Mouse (Mus musculus) thymus, adult 2 months (tissue): ENCODE results near the gene March4. TPM values are rescaled to one million over a fixed set of nuclear protein-coding genes. Genes with fewer than 3 reads are reported as not detected.

Experiments used
- DNase-seq: peaks from one replicate; pipeline ENCODE4 v3.0.0; 2021
- H3K27ac ChIP-seq: fragments of 200-500 bp; 2 replicates; pipeline ENCODE4 v1.5.1; 2012; ENCODE audit warnings: low read length, control low read depth; ENCODE audit not compliant: control insufficient read depth, insufficient read depth
- H3K27me3 ChIP-seq: fragments of 200-500 bp; 2 replicates; pipeline ENCODE4 v1.6.1; 2012; ENCODE audit warnings: mild to moderate bottlenecking, low read length, moderate library complexity, mixed read lengths; ENCODE audit not compliant: control insufficient read depth, insufficient read depth
- H3K36me3 ChIP-seq: fragments of 200-500 bp; 2 replicates; pipeline ENCODE4 v1.6.1; 2012; ENCODE audit warnings: mild to moderate bottlenecking, low read length, moderate library complexity; ENCODE audit not compliant: control insufficient read depth, insufficient read depth
- H3K4me1 ChIP-seq: fragments of 200-500 bp; replicated peaks from 2 replicates; pipeline ENCODE4 v1.6.1; 2012; ENCODE audit warnings: low read length; ENCODE audit not compliant: control insufficient read depth, insufficient read depth
- H3K4me3 ChIP-seq: fragments of 200-500 bp; 2 replicates; pipeline ENCODE4 v1.5.1; 2012; ENCODE audit warnings: mild to moderate bottlenecking, low read length, control low read depth, moderate library complexity; ENCODE audit not compliant: control insufficient read depth, insufficient read depth
- CTCF ChIP-seq: fragments of 200-500 bp; IDR thresholded peaks from 2 replicates; pipeline ENCODE4 v1.5.1; 2012; ENCODE audit warnings: mild to moderate bottlenecking, control low read depth, low read length, moderate library complexity, borderline replicate concordance; ENCODE audit not compliant: control insufficient read depth, poor library complexity, insufficient read depth; ENCODE audit errors: extremely low read depth
- POLR2A ChIP-seq: fragments of 200-500 bp; IDR thresholded peaks from 2 replicates; pipeline ENCODE4 v1.6.1; 2012; ENCODE audit warnings: mild to moderate bottlenecking, low read length, control low read depth, moderate library complexity; ENCODE audit not compliant: control insufficient read depth, poor library complexity, insufficient read depth; ENCODE audit errors: extremely low read depth
- WGBS: fragments of 180-500 bp; shearing (Covaris S2); methylation state at CpG from one replicate; pipeline ENCODE4 v1.1.7; 2018; 5-methylcytosine and 5-hydroxymethylcytosine counted together
- polyA plus RNA-seq: library from polyadenylated mRNA; depleted of rRNA; stranded (reverse); fragments of >200 nt; gene quantifications from 2 replicates; pipeline ENCODE4 v1.2.3, GENCODE M21; 2012

March4 gene
- polyA plus RNA-seq, 1 experiment = not detected

DNA sequence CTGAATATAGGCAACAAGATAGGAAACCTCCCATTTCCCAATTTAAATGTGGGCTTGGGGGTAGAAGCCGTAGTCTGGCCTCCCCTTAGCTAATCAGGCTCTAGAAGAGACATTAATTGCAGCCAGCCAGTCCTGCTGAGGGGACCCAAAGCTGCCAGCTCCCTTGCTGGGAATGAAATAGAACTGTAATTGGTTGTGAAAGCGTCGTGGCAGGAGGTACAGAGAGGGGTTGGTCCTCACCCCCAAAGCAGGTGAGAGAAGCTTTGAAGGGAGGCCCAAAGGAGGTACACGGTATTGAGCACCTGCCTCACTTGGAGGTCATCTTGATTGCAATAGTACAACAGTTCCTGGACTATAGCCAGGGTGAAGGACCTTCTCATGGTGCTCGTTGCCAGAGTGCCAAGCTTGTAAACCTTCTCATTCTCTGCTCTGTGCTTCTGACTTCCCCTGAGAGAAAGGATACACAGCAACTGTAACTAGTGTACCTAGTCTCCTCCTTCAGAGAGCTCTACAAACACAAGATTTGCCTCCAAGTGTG, 68.2 kb downstream of the March4 start:
- Histone ChIP-seq H3K27ac (no peak overlapping the region), H3K36me3 (no peaks in the 10 kb centered on the region), H3K4me1 (no peaks in the 10 kb centered on the region), H3K27me3 (no peaks in the 10 kb centered on the region), H3K4me3 (no peak overlapping the region)
- 71% methylated on average over 5 of the region's 5 CpGs for WGBS
- DNase-seq = no peak
- no peak for TF ChIP-seq POLR2A
- no peak for TF ChIP-seq CTCF

GRCm38 (mm10) chr1:72464926-72465583, 71.7 kb downstream of the March4 start:
- Histone ChIP-seq H3K4me1 (no peaks in the 10 kb centered on the region), H3K27ac (no peak overlapping the region), H3K36me3 (no peaks in the 10 kb centered on the region), H3K4me3 (no peak overlapping the region), H3K27me3 (no peaks in the 10 kb centered on the region)
- no peak for DNase-seq
- TF ChIP-seq POLR2A = no peak
- no peak for TF ChIP-seq CTCF
- 57% methylated on average over 12 of the region's 12 CpGs for WGBS

DNA sequence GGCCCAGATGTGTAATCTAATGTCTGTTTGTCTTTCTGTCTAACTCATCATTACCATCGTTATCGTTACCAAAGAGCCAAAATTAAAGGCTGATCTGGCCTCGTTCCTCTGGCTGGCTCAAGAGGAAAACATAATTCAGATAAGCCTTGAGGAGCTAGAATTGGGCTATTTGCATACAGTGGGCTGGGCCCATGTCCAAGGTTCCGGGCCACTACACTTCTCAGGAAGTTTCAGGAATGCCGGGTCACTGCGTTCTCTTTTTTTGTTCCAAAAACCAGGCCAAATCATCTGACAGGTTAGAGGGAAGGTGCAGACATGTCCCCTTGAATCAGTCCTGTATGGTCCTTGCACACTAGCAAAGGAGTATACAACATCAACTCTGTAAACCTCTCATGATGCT, 74.2 kb downstream of the March4 start:
- no peaks in the 10 kb centered on the region for H3K36me3 ChIP-seq
- DNase-seq = no peak
- no peaks in the 10 kb centered on the region for H3K27me3 ChIP-seq
- 85% methylated on average over 6 of the region's 6 CpGs for WGBS
- H3K4me1 ChIP-seq = no peaks in the 10 kb centered on the region
- TF ChIP-seq POLR2A (no peak), CTCF (no peak)
- no peak overlapping the region for H3K4me3 ChIP-seq
- no peak overlapping the region for H3K27ac ChIP-seq

GRCm38 (mm10) chr1:72457652-72458051, 79.1 kb downstream of the March4 start:
- no peaks in the 10 kb centered on the region for H3K27me3 ChIP-seq
- TF ChIP-seq POLR2A (no peak), CTCF (no peak)
- H3K27ac ChIP-seq = no peak overlapping the region
- 92% methylated on average over 4 of the region's 4 CpGs for whole genome bisulfite sequencing
- H3K36me3 ChIP-seq = no peaks in the 10 kb centered on the region
- H3K4me1 ChIP-seq = no peaks in the 10 kb centered on the region
- no peak for DNase-seq
- H3K4me3 ChIP-seq = no peak overlapping the region

DNA sequence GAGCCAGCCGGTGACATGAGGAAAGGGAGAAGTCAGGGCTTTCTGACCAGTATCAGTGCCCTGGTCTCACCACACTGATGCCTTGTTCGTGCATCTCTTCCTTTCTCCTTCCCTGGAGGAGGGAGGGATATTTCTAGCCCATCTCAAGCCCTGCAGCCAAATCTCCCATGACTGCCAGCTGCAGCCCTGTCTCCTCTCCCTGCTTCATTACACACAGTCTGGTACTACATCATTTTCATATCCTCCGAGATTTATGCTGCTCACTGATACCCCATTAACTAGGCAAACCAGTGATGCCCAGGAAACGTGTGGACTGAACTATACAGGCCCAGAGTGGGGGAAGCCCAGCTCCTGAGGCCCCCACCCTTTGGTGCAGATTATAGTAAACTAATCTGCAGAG, 80.8 kb downstream of the March4 start:
- no peak for TF ChIP-seq CTCF
- TF ChIP-seq POLR2A = no peak
- Histone ChIP-seq H3K4me3 (no peak overlapping the region), H3K36me3 (no peaks in the 10 kb centered on the region), H3K4me1 (no peaks in the 10 kb centered on the region), H3K27me3 (no peaks in the 10 kb centered on the region), H3K27ac (no peak overlapping the region)
- DNase-seq = no peak
- WGBS = 87% methylated on average over 4 of the region's 4 CpGs

DNA sequence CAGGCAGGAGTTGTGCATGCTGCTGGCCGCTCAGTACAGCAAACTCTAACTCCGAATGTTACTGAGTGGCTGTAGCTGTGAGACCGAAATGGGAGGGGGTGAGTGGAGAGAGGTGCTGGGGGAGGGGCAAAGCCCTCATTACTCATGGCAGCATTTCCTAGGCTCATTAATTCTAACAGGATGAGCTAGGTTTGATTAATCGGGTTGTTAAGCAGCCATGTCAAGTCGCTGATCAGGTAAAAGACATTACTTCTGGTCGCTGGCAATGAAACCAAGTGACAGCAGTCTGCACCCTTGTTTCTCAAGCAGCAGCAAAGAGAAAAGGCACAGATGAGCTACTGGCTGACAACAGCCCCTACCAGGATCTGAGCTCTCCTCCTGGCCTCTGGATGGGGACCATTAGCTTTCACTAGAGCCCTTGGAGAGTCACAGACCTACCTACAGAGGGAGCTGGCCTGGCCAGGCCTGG, 82.0 kb downstream of the March4 start:
- Histone ChIP-seq H3K27ac (no peak overlapping the region), H3K27me3 (no peaks in the 10 kb centered on the region), H3K4me3 (no peak overlapping the region), H3K36me3 (no peaks in the 10 kb centered on the region), H3K4me1 (no peaks in the 10 kb centered on the region)
- TF ChIP-seq CTCF (no peak), POLR2A (no peak)
- WGBS = 90% methylated on average over 6 of the region's 6 CpGs
- DNase-seq = no peak
